Mouse (Mus musculus) heart, postnatal 0 days (tissue): ENCODE results near the gene Nfe2l3. TPM values are rescaled to one million over a fixed set of nuclear protein-coding genes. Genes with fewer than 3 reads are reported as not detected.

Experiments used
- ATAC-seq: fragments of 200-750 bp; cut with Nextera tagmentation; 2 replicates; pipeline ENCODE4 v1.8.0; 2017; ENCODE audit warnings: low read depth, moderate number of reproducible peaks, moderate library complexity; ENCODE audit not compliant: insufficient read depth
- DNase-seq: peaks from one replicate; pipeline ENCODE4 v3.0.0-alpha.2; 2016; ENCODE audit warnings: low spot score
- H3K27ac ChIP-seq: fragments of 300-500 bp; sonication (generic); 2 replicates; pipeline ENCODE4 v1.5.1; 2014; ENCODE audit warnings: low read depth, mild to moderate bottlenecking
- H3K27me3 ChIP-seq: fragments of 300-500 bp; sonication (generic); 2 replicates; pipeline ENCODE4 v1.6.1; 2014; ENCODE audit warnings: low read length, mixed read lengths; ENCODE audit not compliant: control insufficient read depth, insufficient read depth
- H3K36me3 ChIP-seq: fragments of 300-500 bp; sonication (generic); replicated peaks from 2 replicates; pipeline ENCODE4 v1.6.1; 2014; ENCODE audit warnings: low read length, mixed read lengths; ENCODE audit not compliant: control insufficient read depth, insufficient read depth
- H3K4me1 ChIP-seq: fragments of 300-500 bp; sonication (generic); 2 replicates; pipeline ENCODE4 v1.6.1; 2014; ENCODE audit warnings: antibody characterized with exemption; ENCODE audit not compliant: control insufficient read depth, insufficient read depth
- H3K4me2 ChIP-seq: fragments of 300-500 bp; sonication (generic); 2 replicates; pipeline ENCODE4 v1.6.1; 2014; ENCODE audit warnings: low read depth, mild to moderate bottlenecking, low read length, moderate library complexity
- H3K4me3 ChIP-seq: fragments of 300-500 bp; sonication (generic); 2 replicates; pipeline ENCODE4 v1.5.1; 2014; ENCODE audit warnings: low read depth, low read length
- H3K9ac ChIP-seq: fragments of 300-500 bp; sonication (generic); replicated peaks from 2 replicates; pipeline ENCODE4 v1.6.1; 2014; ENCODE audit warnings: low read depth, low read length, mixed read lengths
- H3K9me3 ChIP-seq: fragments of 300-500 bp; sonication (generic); replicated peaks from 2 replicates; pipeline ENCODE4 v1.6.1; 2016; ENCODE audit warnings: low read length; ENCODE audit not compliant: control insufficient read depth
- CTCF ChIP-seq: IDR thresholded peaks from 2 replicates; pipeline ENCODE4 v1.5.1; 2016; ENCODE audit warnings: antibody characterized with exemption, control low read depth, low read depth
- EP300 ChIP-seq: IDR thresholded peaks from 2 replicates; pipeline ENCODE4 v1.6.1; 2016; ENCODE audit warnings: antibody characterized with exemption, low read depth
- WGBS: fragments of 180-500 bp; shearing (Covaris S2); extraction: QIAGEN DNeasy Blood & Tissue Kit; methylation state at CpG from one replicate; pipeline ENCODE4 v1.1.7; 2014; 5-methylcytosine and 5-hydroxymethylcytosine counted together
- polyA plus RNA-seq: library from polyadenylated mRNA; unstranded; fragments of >200 nt; fragmentation: Nextera tagmentation; extraction: Ambion mirVana; gene quantifications from 2 replicates; pipeline ENCODE4 v1.2.1, GENCODE M21; 2015
- total RNA-seq: library from RNA; depleted of rRNA; stranded (reverse); fragments of >200 nt; gene quantifications from 2 replicates; pipeline ENCODE4 v1.2.3, GENCODE M21; 2014; ENCODE audit warnings: low replicate concordance; rRNA removed

The Nfe2l3 gene
- total RNA-seq (2.7 and 5.0 TPM in 2 replicates), polyA plus RNA-seq (1.2 and 1.3 TPM in 2 replicates)

DNA sequence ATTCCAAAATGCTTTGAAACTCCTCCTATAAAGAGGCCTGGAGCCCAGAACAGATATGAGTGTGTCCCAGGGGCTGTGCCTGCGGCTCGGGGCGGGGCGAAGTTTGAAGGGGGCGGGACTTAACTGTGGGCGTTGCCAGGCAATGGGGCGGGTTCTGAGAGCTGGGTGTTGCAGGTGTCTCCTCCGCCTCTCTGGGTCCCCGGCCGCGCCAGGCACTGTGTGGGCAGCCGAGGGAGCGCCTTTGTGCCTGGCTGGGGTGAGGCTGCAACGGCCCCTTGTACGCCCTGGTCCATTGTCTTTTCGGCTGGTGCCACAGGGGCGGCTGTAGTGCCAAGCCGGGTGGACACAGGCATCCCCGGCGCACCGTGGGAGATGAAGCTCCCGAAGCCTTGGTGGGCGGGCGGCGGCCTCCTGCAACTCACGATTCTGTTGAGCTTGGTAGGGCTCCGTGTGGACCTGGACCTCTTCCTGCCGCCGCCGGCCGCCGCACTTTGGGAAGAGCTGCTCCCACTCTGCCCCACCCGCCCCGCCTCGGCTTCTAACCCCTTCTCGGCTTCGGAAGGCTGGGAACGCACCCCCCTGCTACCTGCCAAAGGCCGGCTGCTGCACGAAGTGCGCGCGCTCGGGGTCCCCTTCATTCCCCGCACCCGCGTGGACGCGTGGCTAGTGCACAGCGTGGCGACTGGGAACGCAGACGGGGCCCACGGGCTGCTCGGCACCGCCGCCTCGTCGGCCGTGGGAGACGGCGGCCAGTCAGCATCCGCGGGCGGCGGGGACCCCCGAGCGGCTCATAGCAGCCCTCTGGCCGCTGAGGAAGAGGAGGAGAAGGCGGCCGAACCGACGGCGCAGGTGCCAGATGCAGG lies at the start of gene Nfe2l3:
Nfe2l3 (plus strand) TSS at position 136 of the 863 bp plus-strand sequence.
- Histone ChIP-seq H3K4me3 (peak within 1 kb of the TSS; percentile 62), H3K4me2 (peak within 1 kb of the TSS; percentile 93), H3K36me3 (no peaks in the 10 kb centered on the region), H3K9me3 (no peaks in the 10 kb centered on the region), H3K27ac (no peak within 1 kb of the TSS), H3K4me1 (peaks cover 15% of the 10 kb centered on the region), H3K9ac (peak within 1 kb of the TSS; percentile 47; the same call in 1 of the 2 replicates), H3K27me3 (peaks cover 18% of the 10 kb centered on the region; the same call in 1 of the 2 replicates)
- no peak for TF ChIP-seq CTCF
- TF ChIP-seq EP300 = no peak
- WGBS = 1% methylated on average over 73 of the region's 74 CpGs
- peak; percentile 43 for DNase-seq
- peak; percentile 82 for ATAC-seq

DNA sequence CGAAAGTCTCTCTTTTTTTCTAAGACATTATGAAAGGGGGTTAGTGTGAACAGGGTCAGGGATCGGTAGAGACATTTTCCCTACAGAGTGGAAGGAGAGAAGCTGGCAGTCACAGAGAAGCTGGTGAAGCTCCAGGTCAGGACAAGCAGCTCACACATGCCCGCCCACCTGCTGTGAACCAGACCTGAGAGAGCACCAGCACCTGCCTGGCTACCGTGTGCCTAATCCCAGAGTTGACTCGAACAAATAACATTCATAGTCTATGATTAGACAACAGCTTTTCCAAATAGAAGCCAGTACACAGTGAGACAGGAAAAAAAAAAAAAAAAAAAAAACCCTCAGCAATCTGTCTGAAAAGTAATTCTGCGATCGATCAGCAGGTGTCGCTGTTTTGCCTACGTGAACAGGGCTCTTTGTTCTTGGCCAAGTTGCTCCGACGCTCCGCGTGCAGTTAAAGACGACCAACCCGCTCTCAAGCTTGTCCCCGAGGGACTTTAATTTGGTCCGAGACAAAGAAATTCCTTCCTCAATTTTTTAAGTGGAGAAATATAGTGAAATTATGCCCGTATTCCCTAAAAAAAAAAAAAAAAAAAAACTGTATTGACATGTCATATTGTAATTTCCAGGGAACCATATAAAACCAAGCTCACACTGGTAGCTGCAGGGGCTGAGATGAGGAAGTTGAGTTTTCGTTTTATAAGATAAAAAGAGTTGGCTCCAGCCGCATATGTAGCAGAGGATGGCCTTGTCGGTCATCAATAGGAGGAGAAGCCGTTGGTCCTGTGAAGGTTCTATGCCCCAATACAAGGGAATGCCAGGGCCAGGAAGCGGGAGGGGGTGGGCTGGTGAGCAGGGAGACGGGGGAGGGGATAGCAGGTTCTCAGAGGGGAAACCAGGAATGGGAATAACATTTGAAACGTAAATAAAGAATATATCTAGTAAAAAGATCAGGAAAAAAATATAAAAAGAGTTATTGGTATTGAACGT lies 48.4 kb upstream of the Nfe2l3 start:
- Histone ChIP-seq H3K9me3 (no peaks in the 10 kb centered on the region), H3K9ac (no peak overlapping the region), H3K4me1 (peaks cover 5% of the 10 kb centered on the region; the same call in 1 of the 2 replicates), H3K27ac (no peak overlapping the region), H3K4me3 (peak overlapping the region; percentile 29), H3K36me3 (no peaks in the 10 kb centered on the region), H3K4me2 (peak overlapping the region; percentile 52), H3K27me3 (no peaks in the 10 kb centered on the region)
- DNase-seq = peak; percentile 81
- WGBS = 15% methylated on average over 26 of the region's 26 CpGs
- TF ChIP-seq EP300 (no peak), CTCF (peak; percentile 77)
- ATAC-seq = peak; percentile 43

DNA sequence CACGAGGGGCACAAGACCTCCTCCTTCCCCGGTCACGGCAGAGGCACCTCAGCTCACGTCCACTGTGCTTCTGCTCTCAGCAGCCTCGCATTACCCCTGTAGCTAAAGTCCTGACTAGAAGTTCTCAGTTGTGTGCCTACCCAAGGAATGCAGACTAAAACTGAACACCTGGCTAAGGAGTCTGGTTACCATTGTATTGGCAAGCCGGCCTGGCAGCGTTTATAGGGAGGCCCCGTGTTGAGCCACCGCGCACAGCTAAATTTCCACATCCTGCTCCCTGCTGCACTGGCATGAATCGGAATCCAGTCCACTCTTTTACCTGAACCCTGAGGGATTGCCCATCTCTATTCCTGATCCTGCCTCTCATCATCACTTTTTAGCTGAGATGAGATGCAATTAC lies 42.0 kb upstream of the Nfe2l3 start:
- no peak for ATAC-seq

DNA sequence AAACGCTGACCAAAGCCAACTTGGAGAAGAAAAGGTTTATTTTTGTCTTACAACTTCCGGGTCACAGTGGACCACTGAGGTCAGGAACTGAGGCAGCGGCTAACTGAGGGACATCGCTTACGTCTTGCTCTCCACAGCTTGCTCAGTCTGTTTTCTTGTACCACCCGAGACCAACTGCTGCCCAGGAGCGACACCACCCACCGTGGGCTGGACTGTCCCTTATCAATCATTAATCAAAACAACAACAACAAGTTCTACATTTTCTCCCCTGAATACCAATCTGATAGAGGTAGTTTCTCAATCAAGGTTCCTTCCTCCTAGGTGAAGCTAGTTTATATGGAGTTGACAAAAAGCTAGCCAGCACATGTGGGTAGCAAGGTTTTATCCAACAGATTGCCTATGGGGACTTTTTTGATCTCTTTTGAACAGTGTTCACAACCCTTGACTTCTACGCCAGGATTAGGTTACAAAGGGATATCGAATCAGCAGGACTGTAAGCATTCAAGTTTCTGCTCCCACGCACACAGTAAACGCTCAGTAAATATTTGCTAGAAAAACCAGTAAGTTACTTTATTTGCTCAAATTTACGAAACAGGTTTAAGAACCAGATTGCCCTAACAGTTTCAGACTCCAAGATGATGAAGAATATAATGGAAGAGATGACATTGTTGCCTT lies 40.5 kb upstream of the Nfe2l3 start:
- no peaks in the 10 kb centered on the region for H3K27me3 ChIP-seq
- H3K36me3 ChIP-seq = no peaks in the 10 kb centered on the region
- H3K9me3 ChIP-seq = no peaks in the 10 kb centered on the region
- DNase-seq = no peak
- TF ChIP-seq EP300 (no peak), CTCF (no peak)
- H3K4me3 ChIP-seq = no peak overlapping the region
- no peaks in the 10 kb centered on the region for H3K4me1 ChIP-seq
- WGBS = 71% methylated on average over 13 of the region's 13 CpGs
- no peak for ATAC-seq
- H3K4me2 ChIP-seq = no peak overlapping the region
- no peak overlapping the region for H3K9ac ChIP-seq
- H3K27ac ChIP-seq = no peak overlapping the region

More for the DNA sequence above, 42.0 kb upstream of the Nfe2l3 start:
- H3K27me3 ChIP-seq = no peaks in the 10 kb centered on the region
- no peak overlapping the region for H3K27ac ChIP-seq
- WGBS = 67% methylated on average over 11 of the region's 11 CpGs
- DNase-seq = no peak
- no peaks in the 10 kb centered on the region for H3K4me1 ChIP-seq
- no peak overlapping the region for H3K4me3 ChIP-seq
- no peaks in the 10 kb centered on the region for H3K9me3 ChIP-seq
- no peak for TF ChIP-seq CTCF
- TF ChIP-seq EP300 = no peak
- no peak overlapping the region for H3K4me2 ChIP-seq
- H3K9ac ChIP-seq = no peak overlapping the region
- no peaks in the 10 kb centered on the region for H3K36me3 ChIP-seq
